Mouse (Mus musculus): ENCODE data around the gene Gpr4.
A peak's percentile ranks its signal among the peaks of the same experiment; 100 is the strongest.

DNA sequence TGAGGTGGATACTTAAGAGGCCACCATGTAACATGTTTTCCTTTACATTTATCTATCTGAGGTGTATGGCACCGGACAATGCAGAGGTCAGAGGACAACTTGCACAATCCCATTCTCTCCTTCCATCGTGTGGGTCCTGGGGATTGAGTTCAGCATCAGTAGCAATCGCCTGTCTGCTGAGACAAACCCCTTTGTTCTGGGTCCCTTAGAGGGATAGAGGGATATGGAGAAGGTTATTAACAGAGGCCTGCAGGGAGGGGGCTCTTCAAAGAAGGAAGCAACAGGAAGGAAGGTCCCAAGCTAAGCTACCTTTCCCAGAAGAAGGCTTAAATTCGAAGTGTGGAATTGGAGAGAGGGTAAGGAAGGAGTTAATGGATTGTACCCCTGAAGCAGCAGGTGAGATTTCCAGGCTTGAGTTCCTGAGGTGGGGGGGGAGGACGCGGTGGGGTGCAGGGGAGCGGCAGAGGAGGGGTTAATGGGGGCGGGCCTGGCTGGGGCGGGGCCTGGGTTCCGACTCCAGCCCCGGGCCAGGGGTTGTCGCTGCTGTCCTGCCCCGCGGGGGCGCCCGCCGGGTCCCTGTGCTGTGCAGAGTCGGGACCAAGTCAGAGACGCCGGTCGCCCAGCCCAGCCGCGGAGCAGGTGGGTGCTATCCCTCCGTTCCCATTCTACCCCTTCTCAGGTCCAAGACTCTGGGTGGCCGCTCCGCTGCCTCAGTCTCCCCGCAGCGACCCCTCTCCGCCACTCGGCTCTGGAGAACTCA is at the start of gene Gpr4:
- peak; percentile 34; the same call in 1 of the 2 replicates for TF ChIP-seq CTCF (IDR thresholded peaks at IDR 0.05; ENCODE audit: low read depth)
- no peak for TF ChIP-seq EP300 (optimal IDR thresholded peaks at IDR 0.05)

Measured in stomach, postnatal 0 days (tissue).